Mouse (Mus musculus) forebrain, embryonic 11.5 days (tissue): ENCODE results near the gene Angptl8. TPM values are rescaled to one million over a fixed set of nuclear protein-coding genes. Genes with fewer than 3 reads are reported as not detected.

Source experiments
- ATAC-seq: fragments of 200-750 bp; cut with Nextera tagmentation; replicated peaks from 2 replicates; pipeline ENCODE4 v1.8.0; 2017; ENCODE audit warnings: moderate TSS enrichment; ENCODE audit not compliant: low FRiP score
- DNase-seq: peaks from one replicate; pipeline ENCODE4 v3.0.0-alpha.2; 2017; ENCODE audit warnings: low spot score
- H3K27ac ChIP-seq: fragments of 300-500 bp; sonication (generic); 2 replicates; pipeline ENCODE4 v1.5.1; 2014; ENCODE audit warnings: low read depth, low read length
- H3K27me3 ChIP-seq: fragments of 300-500 bp; sonication (generic); 2 replicates; pipeline ENCODE4 v1.6.1; 2014; ENCODE audit warnings: mild to moderate bottlenecking, low read length, mixed read lengths; ENCODE audit not compliant: control insufficient read depth, insufficient read depth
- H3K36me3 ChIP-seq: fragments of 300-500 bp; sonication (generic); 2 replicates; pipeline ENCODE4 v1.6.1; 2014; ENCODE audit warnings: mild to moderate bottlenecking, low read length, moderate library complexity, mixed read lengths; ENCODE audit not compliant: control insufficient read depth, insufficient read depth
- H3K4me1 ChIP-seq: fragments of 300-500 bp; sonication (generic); replicated peaks from 2 replicates; pipeline ENCODE4 v1.6.1; 2014; ENCODE audit warnings: low read length, mixed read lengths; ENCODE audit not compliant: control insufficient read depth, insufficient read depth
- H3K4me2 ChIP-seq: fragments of 300-500 bp; sonication (generic); 2 replicates; pipeline ENCODE4 v1.6.1; 2014; ENCODE audit warnings: low read depth, mild to moderate bottlenecking, low read length, moderate library complexity, mixed read lengths; ENCODE audit not compliant: severe bottlenecking
- H3K4me3 ChIP-seq: fragments of 300-500 bp; sonication (generic); 2 replicates; pipeline ENCODE4 v1.5.1; 2014; ENCODE audit warnings: low read depth, low read length
- H3K9ac ChIP-seq: fragments of 300-500 bp; sonication (generic); 2 replicates; pipeline ENCODE4 v1.6.1; 2014; ENCODE audit warnings: low read length
- H3K9me3 ChIP-seq: fragments of 300-500 bp; sonication (generic); 2 replicates; pipeline ENCODE4 v1.6.1; 2016; ENCODE audit warnings: low read length, mixed read lengths; ENCODE audit not compliant: control insufficient read depth
- WGBS: fragments of 180-500 bp; shearing (Covaris S2); extraction: QIAGEN DNeasy Blood & Tissue Kit; methylation state at CpG from one replicate; pipeline ENCODE4 v1.1.7; 2014; 5-methylcytosine and 5-hydroxymethylcytosine counted together
- polyA plus RNA-seq: library from polyadenylated mRNA; unstranded; fragments of >200 nt; fragmentation: Nextera tagmentation; extraction: Ambion mirVana; gene quantifications from 2 replicates; pipeline ENCODE4 v1.2.1, GENCODE M21; 2014

Angptl8 gene
- polyA plus RNA-seq, 1 experiment from 2014 or later, result 0.60 TPM

DNA sequence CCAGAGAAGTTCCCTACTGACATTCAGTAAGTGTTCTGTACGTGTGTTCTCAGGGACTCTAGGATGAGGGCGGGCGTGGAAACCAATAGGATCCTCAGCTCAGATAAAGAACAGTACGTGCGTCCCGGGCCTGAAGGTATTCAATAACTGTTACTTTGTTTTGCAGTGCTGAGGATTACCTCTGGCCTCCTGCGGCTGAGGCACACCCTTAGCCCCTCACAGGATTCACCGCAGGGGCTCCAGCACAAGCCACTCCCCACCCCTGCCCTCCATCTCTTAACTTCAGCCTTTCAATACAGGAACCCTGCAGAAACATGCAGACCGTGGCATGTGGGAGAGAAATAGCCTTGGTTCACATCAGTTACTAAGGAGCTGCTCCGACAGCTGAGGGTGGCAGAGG lies 12.6 kb downstream of the Angptl8 start:
- DNase-seq, result no peak
- no peaks in the 10 kb centered on the region for H3K36me3 ChIP-seq
- H3K27ac ChIP-seq, result no peak overlapping the region
- peaks cover 7% of the 10 kb centered on the region; the same call in 1 of the 2 replicates for H3K4me1 ChIP-seq
- 17% methylated on average over 10 of the region's 10 CpGs for WGBS
- H3K9me3 ChIP-seq, result no peaks in the 10 kb centered on the region
- H3K27me3 ChIP-seq, result no peaks in the 10 kb centered on the region
- H3K9ac ChIP-seq, result no peak overlapping the region
- no peak overlapping the region for H3K4me3 ChIP-seq
- no peak for ATAC-seq
- no peak overlapping the region for H3K4me2 ChIP-seq

GRCm38 (mm10) chr9:21849691-21850677 lies 14.7 kb downstream of the Angptl8 start:
- H3K9ac ChIP-seq, result no peak overlapping the region
- ATAC-seq (no peak), DNase-seq (no peak)
- H3K4me3 ChIP-seq, result no peak overlapping the region
- no peaks in the 10 kb centered on the region for H3K27me3 ChIP-seq
- no peaks in the 10 kb centered on the region for H3K9me3 ChIP-seq
- WGBS, result 80% methylated on average over 7 of the region's 7 CpGs
- H3K27ac ChIP-seq, result no peak overlapping the region
- H3K4me2 ChIP-seq, result no peak overlapping the region
- no peaks in the 10 kb centered on the region for H3K36me3 ChIP-seq
- peaks cover 7% of the 10 kb centered on the region; the same call in 1 of the 2 replicates for H3K4me1 ChIP-seq

DNA sequence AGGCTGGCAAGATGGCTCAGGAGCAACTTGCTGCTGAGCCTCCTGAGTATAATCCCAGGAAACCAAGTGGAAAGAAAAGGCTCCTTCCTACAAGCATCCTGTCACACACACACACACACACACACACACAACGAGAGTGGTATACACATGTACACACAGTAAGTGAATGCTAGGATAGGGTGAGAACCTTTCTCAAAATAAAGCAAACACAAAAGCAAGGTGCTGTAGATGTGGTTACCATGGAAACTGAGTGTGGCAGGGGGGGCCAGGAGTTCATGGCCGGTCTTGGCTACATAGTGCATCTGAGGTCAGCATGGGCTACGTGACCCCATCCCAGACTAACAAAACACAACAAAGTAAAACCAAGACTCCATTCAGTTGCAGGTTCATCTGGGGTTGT lies 15.8 kb downstream of the Angptl8 start:
- ATAC-seq (no peak), DNase-seq (no peak)
- Histone ChIP-seq H3K4me1 (peaks cover 7% of the 10 kb centered on the region; the same call in 1 of the 2 replicates), H3K27ac (no peak overlapping the region), H3K9me3 (no peaks in the 10 kb centered on the region), H3K4me2 (no peak overlapping the region), H3K36me3 (no peaks in the 10 kb centered on the region), H3K9ac (no peak overlapping the region), H3K4me3 (no peak overlapping the region), H3K27me3 (no peaks in the 10 kb centered on the region)
- 72% methylated on average over 3 of the region's 3 CpGs for WGBS

DNA sequence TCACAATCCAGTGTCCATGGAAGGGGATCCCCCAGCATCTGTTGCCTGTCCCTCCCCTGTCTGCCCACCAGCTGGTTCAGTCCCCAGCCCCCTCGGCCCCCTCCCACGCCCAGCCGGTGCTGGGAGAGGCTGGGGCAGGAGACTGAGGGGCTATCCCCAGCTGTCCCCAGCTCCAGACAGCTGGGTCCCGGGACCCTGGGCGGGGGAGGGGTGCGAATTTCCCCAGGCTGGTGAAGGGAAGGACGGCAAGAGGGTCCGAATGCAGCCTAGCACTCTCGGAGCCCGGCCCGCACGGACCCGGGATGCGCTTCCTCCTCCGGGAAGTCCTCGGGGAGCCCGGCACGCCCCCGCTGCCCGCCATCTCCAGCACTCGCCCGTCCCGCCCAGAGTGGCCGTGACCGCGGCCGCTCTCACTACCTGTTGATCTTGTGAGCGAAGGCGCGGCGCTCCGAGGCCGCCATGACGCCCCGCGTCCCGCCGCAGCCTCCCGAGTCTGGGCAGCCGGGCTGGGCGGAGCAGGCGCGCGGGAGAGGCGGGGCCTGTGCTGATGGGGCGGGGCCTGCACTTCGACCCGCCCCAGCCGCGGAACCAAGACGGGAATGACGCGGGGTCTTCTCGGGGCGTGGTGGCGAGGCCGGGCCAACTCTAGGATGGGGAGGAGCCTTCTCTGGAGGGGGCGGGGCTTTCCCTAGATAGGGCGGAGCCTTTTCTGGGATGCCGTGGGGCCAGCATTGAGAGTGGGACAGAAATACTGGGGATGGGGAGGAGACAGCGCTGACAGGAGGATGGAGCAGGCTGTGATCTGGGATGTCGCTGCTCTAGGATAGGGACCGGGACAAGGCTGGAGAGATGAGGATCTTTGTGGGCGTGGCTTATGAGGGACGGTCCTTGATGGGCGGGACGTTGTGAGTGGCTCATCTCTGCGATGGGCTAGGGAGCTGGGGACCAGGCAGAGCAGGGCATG lies 17.1 kb downstream of the Angptl8 start, which contains the start of gene Dock6:
Dock6 (minus strand) TSS at position 508 of the 964 bp plus-strand sequence.
- H3K27me3 ChIP-seq, result no peaks in the 10 kb centered on the region
- H3K36me3 ChIP-seq, result no peaks in the 10 kb centered on the region
- peak; percentile 95 for DNase-seq
- no peaks in the 10 kb centered on the region for H3K9me3 ChIP-seq
- under 1% methylated on average over 66 of the region's 68 CpGs for WGBS
- H3K9ac ChIP-seq, result peak within 1 kb of the TSS; percentile 77
- peak within 1 kb of the TSS; percentile 71 for H3K4me2 ChIP-seq
- ATAC-seq, result peak; percentile 91
- H3K27ac ChIP-seq, result no peak within 1 kb of the TSS
- no peaks in the 10 kb centered on the region; the same call in 1 of the 2 replicates for H3K4me1 ChIP-seq
- H3K4me3 ChIP-seq, result peak within 1 kb of the TSS; percentile 63

GRCm38 (mm10) chr9:21853961-21854360 lies 18.7 kb downstream of the Angptl8 start:
- no peak overlapping the region for H3K4me2 ChIP-seq
- H3K27ac ChIP-seq, result no peak overlapping the region
- DNase-seq (no peak), ATAC-seq (no peak)
- no peaks in the 10 kb centered on the region for H3K27me3 ChIP-seq
- WGBS, result 85% methylated on average over 5 of the region's 5 CpGs
- no peak overlapping the region for H3K9ac ChIP-seq
- no peak overlapping the region for H3K4me3 ChIP-seq
- H3K4me1 ChIP-seq, result no peaks in the 10 kb centered on the region; the same call in 1 of the 2 replicates
- no peaks in the 10 kb centered on the region for H3K9me3 ChIP-seq
- H3K36me3 ChIP-seq, result no peaks in the 10 kb centered on the region

- H3K27me3 ChIP-seq, result no peaks in the 10 kb centered on the region
- 88% methylated on average over 6 of the region's 6 CpGs for WGBS
- H3K36me3 ChIP-seq, result no peaks in the 10 kb centered on the region
- H3K9ac ChIP-seq, result no peak overlapping the region
- DNase-seq (no peak), ATAC-seq (no peak)
- H3K4me1 ChIP-seq, result no peaks in the 10 kb centered on the region; the same call in 1 of the 2 replicates
- H3K9me3 ChIP-seq, result no peaks in the 10 kb centered on the region
- H3K4me2 ChIP-seq, result no peak overlapping the region
- no peak overlapping the region for H3K4me3 ChIP-seq
- H3K27ac ChIP-seq, result no peak overlapping the region
Measured at GRCm38 (mm10) chr9:21854894-21855293, 19.6 kb downstream of the Angptl8 start.

DNA sequence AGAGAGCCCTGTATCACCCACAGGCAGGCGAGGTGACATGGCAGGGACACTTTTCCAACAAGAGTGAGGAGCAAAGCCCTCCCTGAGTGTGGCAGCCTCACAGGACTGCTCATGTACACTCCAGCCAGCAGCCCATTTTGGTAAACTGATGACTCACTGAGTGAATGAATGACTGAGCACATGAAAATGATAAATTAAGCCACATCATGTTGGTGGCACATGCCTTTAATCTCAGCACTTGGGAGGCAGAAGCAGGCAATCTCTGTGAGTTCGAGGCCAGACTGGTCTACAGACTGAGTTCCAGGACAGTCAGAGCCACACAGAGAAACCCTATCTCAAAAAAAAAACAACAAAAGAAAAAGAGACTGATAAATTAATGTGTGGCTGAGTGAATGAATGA lies 22.2 kb downstream of the Angptl8 start:
- Histone ChIP-seq H3K4me2 (no peak overlapping the region), H3K4me3 (no peak overlapping the region), H3K9me3 (no peaks in the 10 kb centered on the region; the same call in 1 of the 2 replicates), H3K4me1 (no peaks in the 10 kb centered on the region), H3K9ac (no peak overlapping the region), H3K27ac (no peak overlapping the region), H3K36me3 (no peaks in the 10 kb centered on the region), H3K27me3 (no peaks in the 10 kb centered on the region)
- DNase-seq, result no peak
- 94% methylated on average over 2 of the region's 2 CpGs for WGBS
- ATAC-seq, result no peak

- ATAC-seq (no peak), DNase-seq (no peak)
- Histone ChIP-seq H3K4me2 (no peak overlapping the region), H3K27me3 (no peaks in the 10 kb centered on the region), H3K27ac (no peak overlapping the region), H3K36me3 (no peaks in the 10 kb centered on the region), H3K4me1 (no peaks in the 10 kb centered on the region), H3K9ac (no peak overlapping the region), H3K4me3 (no peak overlapping the region), H3K9me3 (no peaks in the 10 kb centered on the region; the same call in 1 of the 2 replicates)
- 74% methylated on average over 6 of the region's 6 CpGs for WGBS
Measured at GRCm38 (mm10) chr9:21858084-21858483, 22.8 kb downstream of the Angptl8 start.
